Mouse (Mus musculus) spleen, adult 2 months (tissue): ENCODE results near the gene Sae1. TPM values are rescaled to one million over a fixed set of nuclear protein-coding genes. Genes with fewer than 3 reads are reported as not detected.

Source experiments
- DNase-seq, 2 experiments: peaks; one replicate each; pipeline versions ENCODE4 v3.0.0 to v3.0.0-alpha.2; 2012 to 2021; ENCODE audit warnings: low spot score in 2 of 2, low read depth in 1 of 2
- H3K27ac ChIP-seq: fragments of 200-500 bp; 2 replicates; pipeline ENCODE4 v1.5.1; 2012; ENCODE audit warnings: low read length, inconsistent platforms; ENCODE audit not compliant: insufficient read depth
- H3K27me3 ChIP-seq: fragments of 200-500 bp; 2 replicates; pipeline ENCODE4 v1.6.1; 2012; ENCODE audit warnings: mild to moderate bottlenecking, moderate library complexity, low read length, inconsistent platforms; ENCODE audit not compliant: control insufficient read depth, insufficient read depth
- H3K36me3 ChIP-seq: fragments of 200-500 bp; 2 replicates; pipeline ENCODE4 v1.6.1; 2012; ENCODE audit warnings: mild to moderate bottlenecking, low read length, inconsistent platforms; ENCODE audit not compliant: control insufficient read depth, insufficient read depth
- H3K4me1 ChIP-seq: fragments of 200-500 bp; 2 replicates; pipeline ENCODE4 v1.6.1; 2011; ENCODE audit warnings: inconsistent platforms; ENCODE audit not compliant: control insufficient read depth, insufficient read depth, insufficient read length
- H3K4me3 ChIP-seq: fragments of 200-500 bp; 2 replicates; pipeline ENCODE4 v1.5.1; 2011; ENCODE audit warnings: mild to moderate bottlenecking, inconsistent platforms; ENCODE audit not compliant: insufficient read depth, insufficient read length; ENCODE audit errors: extremely low read depth
- CTCF ChIP-seq: fragments of 200-500 bp; IDR thresholded peaks from 2 replicates; pipeline ENCODE4 v1.5.1; 2011; ENCODE audit warnings: mild to moderate bottlenecking, inconsistent platforms; ENCODE audit not compliant: insufficient read depth, insufficient read length, insufficient replicate concordance; ENCODE audit errors: extremely low read depth
- POLR2A ChIP-seq: fragments of 200-500 bp; IDR thresholded peaks from 2 replicates; pipeline ENCODE4 v1.6.1; 2011; ENCODE audit warnings: low read depth, low read length, inconsistent platforms
- WGBS: fragments of 180-500 bp; shearing (Covaris S2); methylation state at CpG from one replicate; pipeline ENCODE4 v1.1.7; 2018; 5-methylcytosine and 5-hydroxymethylcytosine counted together
- polyA plus RNA-seq: library from polyadenylated mRNA; depleted of rRNA; stranded (reverse); fragments of >200 nt; gene quantifications from 2 replicates; pipeline ENCODE4 v1.2.3, GENCODE M21; 2012

The Sae1 gene
- polyA plus RNA-seq, 1 experiment: 20.7 TPM

DNA sequence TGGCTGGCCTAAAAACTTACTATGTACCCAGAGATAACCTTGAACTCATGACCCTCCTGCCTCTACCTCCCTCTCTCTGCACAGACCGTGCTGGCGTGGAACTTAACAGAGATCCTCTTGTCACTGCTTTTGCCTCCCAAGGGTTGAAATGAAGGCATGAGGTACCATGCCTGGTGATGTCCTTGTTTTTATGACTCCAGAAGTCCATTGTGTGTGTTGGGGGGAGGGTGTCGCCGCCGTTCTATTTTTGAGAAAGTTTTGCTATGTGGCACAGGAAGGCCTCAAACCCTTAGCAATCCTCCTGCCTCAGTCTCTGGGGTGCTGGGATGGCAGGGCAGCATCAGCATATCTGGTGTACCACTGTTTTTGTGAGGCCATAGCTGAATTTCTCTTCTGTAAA, 88.7 kb downstream of the Sae1 start:
- no peak overlapping the region for H3K27ac ChIP-seq
- TF ChIP-seq POLR2A: no peak
- TF ChIP-seq CTCF: no peak
- H3K27me3 ChIP-seq: no peaks in the 10 kb centered on the region
- no peaks in the 10 kb centered on the region for H3K36me3 ChIP-seq
- 85% methylated on average over 5 of the region's 5 CpGs for WGBS
- H3K4me1 ChIP-seq: peaks cover 14% of the 10 kb centered on the region
- DNase-seq: no peak
- no peak overlapping the region for H3K4me3 ChIP-seq

DNA sequence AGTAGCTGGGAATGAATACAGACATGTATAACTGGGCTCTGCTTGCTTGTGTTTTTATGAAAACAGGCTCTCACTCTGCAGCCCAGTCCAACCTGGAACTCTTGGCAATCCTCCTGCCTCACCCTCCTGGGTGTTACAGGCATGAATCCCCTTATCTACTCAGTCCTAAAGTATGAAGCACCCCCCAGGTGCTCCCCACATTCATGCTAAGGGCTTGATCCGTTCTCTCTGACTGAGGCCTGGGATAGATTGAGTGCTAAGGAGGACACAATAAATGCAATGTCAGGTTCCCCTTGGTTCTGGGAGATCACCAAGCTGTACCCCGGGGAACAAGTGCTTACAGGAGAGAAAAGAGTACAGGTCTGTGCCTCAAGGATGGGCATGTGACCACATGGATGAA, 90.0 kb downstream of the Sae1 start:
- H3K4me1 ChIP-seq: peaks cover 14% of the 10 kb centered on the region
- 79% methylated on average over 2 of the region's 2 CpGs for WGBS
- DNase-seq: no peak
- no peak overlapping the region for H3K4me3 ChIP-seq
- H3K27me3 ChIP-seq: no peaks in the 10 kb centered on the region
- TF ChIP-seq POLR2A (no peak), CTCF (no peak)
- no peak overlapping the region for H3K27ac ChIP-seq
- H3K36me3 ChIP-seq: no peaks in the 10 kb centered on the region

DNA sequence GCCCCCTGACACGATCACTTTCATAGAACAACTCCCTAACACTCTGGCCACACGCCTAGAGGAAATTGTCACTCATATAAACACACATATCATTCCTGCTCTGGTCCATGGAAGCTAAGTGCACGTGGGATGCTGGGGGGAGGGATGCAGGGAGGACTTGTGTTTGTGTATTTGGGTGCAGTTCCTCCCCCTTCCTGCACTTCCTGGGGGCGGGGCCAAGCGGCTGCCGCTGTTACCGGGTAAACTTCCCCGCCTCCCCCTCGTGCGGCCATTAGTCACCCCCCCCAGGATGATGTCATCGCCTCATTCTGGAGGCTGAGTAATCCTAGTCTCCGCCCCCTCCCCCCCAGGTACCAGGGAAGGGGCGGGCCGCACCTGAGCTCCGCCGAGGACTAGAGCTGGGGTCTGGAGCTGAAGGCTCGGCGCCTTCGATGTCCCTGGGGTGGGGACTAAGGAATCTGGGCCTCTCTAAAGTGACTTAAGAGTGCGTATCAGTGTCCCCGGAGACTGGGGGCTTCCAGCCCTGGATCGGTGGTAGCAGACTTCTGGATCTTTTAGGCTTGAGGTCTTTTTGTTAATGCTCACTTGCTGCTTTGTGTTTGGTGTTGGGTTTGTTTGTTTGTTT, 90.7 kb downstream of the Sae1 start:
- H3K4me3 ChIP-seq: peak overlapping the region; percentile 54; the same call in 1 of the 2 replicates
- peaks cover 14% of the 10 kb centered on the region for H3K4me1 ChIP-seq
- H3K27ac ChIP-seq: peak overlapping the region; percentile 56
- TF ChIP-seq POLR2A: no peak
- TF ChIP-seq CTCF: peak; percentile 33; the same call in 1 of the 2 replicates
- H3K36me3 ChIP-seq: no peaks in the 10 kb centered on the region
- WGBS: 4% methylated on average over 22 of the region's 22 CpGs
- H3K27me3 ChIP-seq: no peaks in the 10 kb centered on the region
- DNase-seq: peak; percentile 87 to 88

DNA sequence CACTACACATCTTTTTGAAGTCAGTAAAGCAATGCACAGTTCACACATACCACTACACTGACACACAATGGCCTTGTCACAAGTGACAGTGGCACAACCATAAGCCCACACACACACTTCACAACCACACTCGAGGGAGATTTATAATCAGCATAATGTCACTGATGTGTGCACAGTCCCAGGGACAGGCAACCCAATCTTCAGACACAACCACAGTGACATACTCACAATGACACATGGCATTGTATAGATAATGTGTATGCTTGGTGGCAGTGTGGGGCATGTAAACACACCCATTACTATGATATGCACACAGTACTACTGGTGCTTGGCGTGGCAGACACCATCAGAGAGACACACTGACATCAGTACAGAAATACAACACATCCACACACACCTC, 91.5 kb downstream of the Sae1 start:
- no peaks in the 10 kb centered on the region for H3K27me3 ChIP-seq
- no peak for TF ChIP-seq POLR2A
- no peak for DNase-seq
- peaks cover 14% of the 10 kb centered on the region for H3K4me1 ChIP-seq
- H3K36me3 ChIP-seq: no peaks in the 10 kb centered on the region
- WGBS: 39% methylated on average over 2 of the region's 2 CpGs
- peak overlapping the region; percentile 46 for H3K27ac ChIP-seq
- H3K4me3 ChIP-seq: no peak overlapping the region

DNA sequence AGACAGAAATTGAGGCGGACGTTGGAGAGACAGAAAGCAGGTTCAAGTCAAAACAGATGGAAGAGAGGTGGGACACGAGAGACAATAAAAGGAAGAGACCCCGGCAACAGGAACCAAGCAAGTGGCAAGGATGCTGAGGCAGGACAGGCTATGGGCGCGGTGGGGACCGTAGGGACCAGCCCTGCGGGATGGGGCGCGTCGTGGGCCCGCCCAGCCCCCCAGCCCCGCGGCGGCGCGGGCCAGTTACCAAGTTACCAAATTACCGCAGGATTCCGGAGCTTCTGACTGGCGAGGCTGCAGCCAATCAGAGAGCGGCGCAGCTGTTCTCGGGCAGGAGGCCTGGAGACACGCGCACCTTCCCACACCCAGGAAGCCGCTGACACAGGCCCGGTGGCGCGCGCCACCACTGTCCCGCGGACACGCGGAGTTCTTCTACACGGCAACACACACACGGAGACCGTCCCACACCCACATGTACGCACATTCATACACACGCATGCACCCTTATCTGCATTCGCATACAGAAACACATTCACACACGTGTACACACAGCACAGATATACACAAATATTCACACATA, 92.2 kb downstream of the Sae1 start:
- Histone ChIP-seq H3K27me3 (no peaks in the 10 kb centered on the region), H3K27ac (peak overlapping the region; percentile 86), H3K4me1 (peaks cover 14% of the 10 kb centered on the region), H3K36me3 (no peaks in the 10 kb centered on the region), H3K4me3 (peak overlapping the region; percentile 61)
- TF ChIP-seq CTCF: no peak
- TF ChIP-seq POLR2A: peak; percentile 45
- peak in 1 of 2 experiments; percentile 80 for DNase-seq
- 1% methylated on average over 41 of the region's 41 CpGs for WGBS

DNA sequence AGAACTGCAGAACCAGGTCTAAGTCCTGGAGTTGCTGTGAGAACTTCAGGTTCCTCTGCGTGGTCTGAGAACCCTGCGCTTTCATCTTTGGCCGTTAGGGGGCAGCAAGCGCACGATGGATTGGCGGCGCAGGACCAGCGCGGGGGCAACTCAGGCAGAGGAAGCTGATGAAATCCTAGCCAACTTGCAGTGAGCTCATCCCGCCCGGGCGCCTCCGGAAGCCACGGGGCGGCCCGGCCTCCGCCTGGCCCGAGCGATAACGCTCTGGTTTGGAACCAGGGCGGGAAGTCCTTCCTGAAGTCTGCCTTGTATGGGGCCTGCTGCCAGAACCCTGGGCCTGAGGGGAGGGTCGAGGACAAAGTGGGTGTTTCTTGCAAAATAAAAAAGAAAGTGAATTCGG, 92.8 kb downstream of the Sae1 start:
- Histone ChIP-seq H3K4me1 (peaks cover 13% of the 10 kb centered on the region), H3K36me3 (no peaks in the 10 kb centered on the region), H3K27ac (peak overlapping the region; percentile 86), H3K4me3 (peak overlapping the region; percentile 61), H3K27me3 (no peaks in the 10 kb centered on the region)
- under 1% methylated on average over 23 of the region's 23 CpGs for WGBS
- TF ChIP-seq CTCF (peak; percentile 98), POLR2A (no peak)
- DNase-seq: peak; percentile 83 to 91

DNA sequence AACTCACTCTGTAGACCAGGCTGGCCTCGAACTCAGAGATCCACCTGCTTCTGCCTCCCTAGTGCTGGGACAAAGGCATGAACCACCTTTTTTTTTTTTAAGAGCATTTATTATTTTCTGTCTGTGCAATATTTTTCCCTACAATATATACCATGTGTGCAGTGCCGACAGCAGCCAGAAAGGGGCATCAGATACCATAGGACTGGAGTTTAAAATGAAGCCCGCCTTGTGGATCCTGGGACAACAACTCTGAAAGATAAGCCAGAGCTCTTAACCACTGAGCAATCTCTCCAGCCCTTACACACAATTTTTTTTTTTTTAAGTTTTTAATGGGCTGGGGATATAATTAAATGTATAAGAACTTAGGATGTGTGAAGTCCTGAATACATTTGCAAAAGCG, 93.3 kb downstream of the Sae1 start:
- H3K27me3 ChIP-seq: no peaks in the 10 kb centered on the region
- H3K4me3 ChIP-seq: no peak overlapping the region
- WGBS: 14% methylated on average over 4 of the region's 4 CpGs
- H3K27ac ChIP-seq: peak overlapping the region; percentile 34; the same call in 1 of the 2 replicates
- H3K4me1 ChIP-seq: peaks cover 8% of the 10 kb centered on the region; the same call in 1 of the 2 replicates
- no peak for TF ChIP-seq POLR2A
- peak; percentile 26; the same call in 1 of the 2 replicates for TF ChIP-seq CTCF
- H3K36me3 ChIP-seq: no peaks in the 10 kb centered on the region
- no peak for DNase-seq

DNA sequence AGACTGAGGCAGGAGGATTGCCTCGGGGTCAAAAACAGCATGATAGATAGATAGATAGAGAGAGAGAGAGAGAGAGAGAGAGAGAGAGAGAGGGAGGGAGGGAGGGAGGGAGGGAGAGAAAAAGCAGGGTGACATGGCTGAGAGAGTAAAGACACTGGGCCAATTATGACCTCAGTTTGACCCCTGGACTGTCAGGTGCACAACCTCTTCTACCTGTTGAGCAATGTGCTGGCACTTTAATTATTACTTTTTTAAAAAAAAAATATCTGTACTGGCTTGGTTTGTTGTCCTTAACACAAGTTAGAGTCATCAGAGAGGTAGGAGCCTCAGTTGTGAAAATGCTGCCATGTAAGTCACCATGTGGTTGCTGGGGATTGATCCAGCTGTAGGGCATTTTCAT, 99.8 kb downstream of the Sae1 start:
- H3K4me3 ChIP-seq: no peak overlapping the region
- no peak overlapping the region for H3K27ac ChIP-seq
- DNase-seq: no peak
- TF ChIP-seq CTCF (no peak), POLR2A (no peak)
- H3K4me1 ChIP-seq: peaks cover 7% of the 10 kb centered on the region; the same call in 1 of the 2 replicates
- 75% methylated on average over 1 of the region's 1 CpGs for WGBS
- H3K36me3 ChIP-seq: peaks cover 10% of the 10 kb centered on the region
- H3K27me3 ChIP-seq: no peaks in the 10 kb centered on the region
